Mouse (Mus musculus) brown adipose tissue, adult 24 weeks (tissue): ENCODE data around the gene Arl3. TPM values are rescaled to one million over a fixed set of nuclear protein-coding genes. Genes with fewer than 3 reads are reported as not detected.

Source experiments
- H3K27ac ChIP-seq: fragments of 200-500 bp; replicated peaks from 2 replicates; pipeline ENCODE4 v1.5.1; 2012; ENCODE audit warnings: low read depth, mild to moderate bottlenecking, low read length
- H3K4me1 ChIP-seq: fragments of 200-500 bp; 2 replicates; pipeline ENCODE4 v1.6.1; 2012; ENCODE audit warnings: low read length, mixed read lengths; ENCODE audit not compliant: control insufficient read depth, insufficient read depth, insufficient read length
- H3K4me3 ChIP-seq: fragments of 200-500 bp; 2 replicates; pipeline ENCODE4 v1.5.1; 2012; ENCODE audit warnings: low read depth, mild to moderate bottlenecking, low read length, moderate library complexity; ENCODE audit not compliant: insufficient read depth
- polyA plus RNA-seq: library from polyadenylated mRNA; stranded (reverse); fragments of >200 nt; gene quantifications from 2 replicates; pipeline ENCODE4 v1.2.4, GENCODE M21; 2012; ENCODE audit not compliant: missing spikeins, insufficient read depth, insufficient read length

Arl3 gene
- polyA plus RNA-seq, 1 experiment, result 58.1 TPM

DNA sequence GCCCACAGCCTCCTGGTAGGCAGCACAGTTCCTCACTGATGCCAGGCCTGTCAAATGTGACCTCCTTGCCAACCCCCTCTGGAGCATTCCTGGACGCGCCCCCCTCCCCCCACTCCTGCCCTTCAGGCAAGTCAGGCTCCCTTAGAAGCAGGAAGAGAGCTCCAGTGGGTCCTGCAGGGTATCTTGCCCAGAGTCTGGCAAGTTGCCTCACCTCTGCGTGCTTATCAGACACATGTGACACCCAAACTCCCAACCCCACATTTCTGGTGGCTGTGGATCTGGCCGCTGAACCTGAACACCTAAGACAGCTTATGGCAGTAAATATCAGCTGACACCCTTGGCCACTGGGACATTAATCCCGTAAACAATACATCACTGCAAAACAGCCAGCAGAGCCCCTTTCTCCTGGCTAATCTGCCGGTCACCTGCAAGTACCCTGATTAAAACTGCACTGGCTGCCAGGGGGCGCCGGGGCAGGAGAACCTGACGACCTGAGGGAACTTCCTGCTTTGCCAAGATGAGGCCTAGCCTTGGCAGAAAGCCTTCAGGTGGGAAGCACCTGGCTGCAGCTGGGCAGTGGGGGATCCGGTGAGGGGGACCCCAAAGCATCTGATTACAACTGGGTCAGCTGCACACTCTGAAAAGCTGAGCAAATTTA, 40.8 kb downstream of the Arl3 start:
- Histone ChIP-seq H3K27ac (no peak overlapping the region), H3K4me3 (no peak overlapping the region), H3K4me1 (peaks cover 10% of the 10 kb centered on the region)

DNA sequence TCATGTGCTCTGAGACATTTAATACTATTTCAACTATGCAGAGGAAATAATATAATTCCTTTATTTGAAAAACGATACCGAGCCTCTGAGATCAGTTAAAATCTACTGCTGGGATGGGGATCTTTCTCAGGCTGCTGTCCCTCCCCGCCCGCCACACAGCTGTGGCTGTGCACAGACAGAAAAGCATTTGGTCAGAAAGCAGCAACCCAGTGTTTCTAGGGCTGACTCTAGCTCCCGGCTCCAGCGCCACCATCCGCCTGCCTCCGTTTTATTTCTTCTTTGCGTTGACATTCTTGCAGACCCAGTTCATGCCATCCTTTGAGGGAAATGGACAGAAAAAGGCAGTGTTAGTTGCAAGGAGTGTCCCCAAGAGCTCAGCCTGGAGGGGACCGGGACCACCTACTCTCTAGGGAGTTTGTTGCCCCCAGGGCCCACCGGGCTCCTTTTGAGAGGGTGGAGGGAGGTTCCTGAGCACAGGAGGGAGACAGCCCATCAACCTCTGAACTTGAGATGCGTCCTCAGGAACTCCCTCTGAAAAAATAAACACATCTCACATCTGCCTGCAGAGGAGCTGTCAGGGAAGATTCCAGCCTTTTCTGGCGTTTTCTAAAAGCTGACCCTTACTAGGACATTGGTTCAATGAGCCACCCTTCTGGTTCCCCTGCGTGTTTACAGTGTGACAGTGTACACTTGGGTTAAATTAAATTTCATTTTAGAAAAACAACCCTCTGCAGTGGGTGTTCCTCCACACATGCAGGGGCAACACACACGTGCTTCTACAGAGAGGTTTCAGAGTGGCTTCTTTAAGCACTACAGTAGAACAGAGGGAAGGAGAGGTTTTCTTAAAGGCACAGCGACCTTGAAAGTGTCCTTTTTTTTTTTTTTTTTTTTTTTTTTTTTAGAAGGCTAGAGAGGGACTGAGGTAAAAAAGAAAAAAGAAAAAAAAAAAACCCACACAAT, 41.6 kb downstream of the Arl3 start:
- H3K27ac ChIP-seq, result no peak overlapping the region
- H3K4me1 ChIP-seq, result peaks cover 10% of the 10 kb centered on the region
- no peak overlapping the region for H3K4me3 ChIP-seq

DNA sequence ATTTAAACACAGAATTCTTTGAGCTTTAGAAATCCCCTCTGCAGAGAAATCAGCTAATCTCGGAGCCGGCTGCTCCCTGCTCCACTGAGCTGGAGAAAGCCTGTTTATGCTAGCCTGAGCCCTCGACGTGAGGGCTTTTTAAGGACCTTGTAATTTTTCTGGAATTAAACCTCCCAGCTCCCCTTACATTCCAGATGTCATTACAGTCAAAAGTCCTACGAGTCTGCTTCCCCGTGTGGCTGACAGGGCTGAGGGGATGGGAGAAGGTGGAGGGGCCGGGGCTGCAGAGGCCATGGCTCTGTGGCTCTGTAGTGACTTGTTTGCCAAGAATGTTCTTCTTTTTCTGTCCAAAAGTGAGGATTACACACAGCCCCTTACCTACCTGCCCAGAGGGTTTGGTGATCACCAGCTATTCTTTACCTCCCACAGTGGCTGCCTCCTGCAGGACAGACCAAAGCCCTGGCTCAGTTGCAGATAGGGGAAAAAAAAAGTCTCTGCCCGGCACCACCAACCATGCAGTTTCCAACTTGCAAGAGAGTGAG, 42.5 kb downstream of the Arl3 start:
- peaks cover 10% of the 10 kb centered on the region for H3K4me1 ChIP-seq
- H3K4me3 ChIP-seq, result no peak overlapping the region
- no peak overlapping the region for H3K27ac ChIP-seq

DNA sequence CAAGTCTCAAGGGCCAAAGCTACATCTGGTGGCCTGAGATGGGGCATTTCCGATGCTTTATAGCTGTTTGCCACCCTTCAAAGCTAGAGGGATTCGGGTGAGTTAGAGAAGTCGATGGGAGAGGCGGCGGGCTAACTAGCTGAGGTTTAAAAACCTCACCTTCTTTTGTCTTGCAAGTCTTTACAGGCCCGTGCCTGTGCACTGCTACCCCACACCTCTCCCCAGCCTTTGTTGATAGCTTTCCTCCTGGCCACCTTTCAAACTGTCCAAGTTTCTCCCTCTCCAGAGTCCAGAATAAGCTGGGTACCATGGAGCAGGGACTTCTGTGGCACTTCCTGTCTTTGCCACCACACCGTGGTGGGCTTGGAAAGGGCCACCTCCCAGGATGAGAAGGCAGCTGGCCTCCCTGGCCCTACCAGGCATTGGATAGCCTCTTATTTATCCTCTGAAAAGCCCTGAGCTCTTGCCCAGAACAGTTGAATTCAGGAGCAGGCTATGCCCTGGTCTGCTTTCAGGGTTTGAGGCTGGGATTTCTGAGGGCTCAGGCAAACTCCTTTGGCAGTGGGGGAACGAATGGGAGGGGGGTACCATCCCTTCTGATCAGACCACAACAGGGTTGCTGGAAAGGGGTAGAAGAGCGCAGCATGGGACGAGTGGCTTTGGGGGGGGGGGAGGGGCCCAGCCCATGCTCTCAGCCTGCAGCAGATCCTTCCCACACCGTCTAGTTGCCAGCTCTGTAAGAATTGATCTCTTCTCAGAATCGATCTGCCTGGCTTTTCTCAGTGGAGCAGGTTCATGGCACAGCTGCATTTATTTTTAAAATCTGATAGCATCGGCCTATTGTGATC, 43.2 kb downstream of the Arl3 start:
- Histone ChIP-seq H3K4me1 (peaks cover 13% of the 10 kb centered on the region), H3K27ac (no peak overlapping the region), H3K4me3 (no peak overlapping the region)

DNA sequence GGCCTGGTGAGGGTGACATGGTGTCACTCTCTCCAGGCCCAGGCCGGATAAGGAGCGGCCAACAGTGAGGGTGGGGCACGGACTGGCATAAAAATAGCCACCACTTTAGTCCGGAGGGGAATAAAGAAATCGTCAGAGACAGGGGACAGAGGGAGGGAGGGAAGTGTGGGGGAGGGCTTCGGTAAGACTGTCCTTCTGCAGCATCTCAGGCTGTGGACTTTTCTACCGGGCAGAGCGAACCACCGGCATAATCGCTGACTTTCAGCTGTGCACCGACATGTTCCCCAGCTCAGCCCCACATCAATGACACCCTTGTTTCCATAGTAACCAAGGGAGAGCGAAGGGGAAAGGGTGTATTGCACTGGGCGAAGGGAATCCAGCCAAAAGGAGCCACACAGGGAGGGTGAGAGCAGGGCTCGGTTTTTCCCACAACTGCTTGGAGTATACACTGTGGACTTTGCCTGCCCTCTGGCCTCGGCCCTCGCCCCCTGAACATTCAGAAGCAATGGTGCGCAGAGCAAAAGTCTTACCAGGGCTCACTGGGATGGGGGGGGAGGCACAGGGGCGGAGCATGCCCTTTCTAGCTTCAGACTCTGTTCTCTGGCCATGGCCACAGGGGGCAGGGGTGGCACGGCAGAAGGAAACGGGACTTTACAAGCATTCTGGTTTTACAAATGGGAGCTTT, 44.3 kb downstream of the Arl3 start:
- peak overlapping the region; percentile 36 for H3K4me3 ChIP-seq
- H3K27ac ChIP-seq, result 0 out of 2 replicates have a peak overlapping the region, but pooled peaks have one; percentile 1
- H3K4me1 ChIP-seq, result peaks cover 18% of the 10 kb centered on the region

DNA sequence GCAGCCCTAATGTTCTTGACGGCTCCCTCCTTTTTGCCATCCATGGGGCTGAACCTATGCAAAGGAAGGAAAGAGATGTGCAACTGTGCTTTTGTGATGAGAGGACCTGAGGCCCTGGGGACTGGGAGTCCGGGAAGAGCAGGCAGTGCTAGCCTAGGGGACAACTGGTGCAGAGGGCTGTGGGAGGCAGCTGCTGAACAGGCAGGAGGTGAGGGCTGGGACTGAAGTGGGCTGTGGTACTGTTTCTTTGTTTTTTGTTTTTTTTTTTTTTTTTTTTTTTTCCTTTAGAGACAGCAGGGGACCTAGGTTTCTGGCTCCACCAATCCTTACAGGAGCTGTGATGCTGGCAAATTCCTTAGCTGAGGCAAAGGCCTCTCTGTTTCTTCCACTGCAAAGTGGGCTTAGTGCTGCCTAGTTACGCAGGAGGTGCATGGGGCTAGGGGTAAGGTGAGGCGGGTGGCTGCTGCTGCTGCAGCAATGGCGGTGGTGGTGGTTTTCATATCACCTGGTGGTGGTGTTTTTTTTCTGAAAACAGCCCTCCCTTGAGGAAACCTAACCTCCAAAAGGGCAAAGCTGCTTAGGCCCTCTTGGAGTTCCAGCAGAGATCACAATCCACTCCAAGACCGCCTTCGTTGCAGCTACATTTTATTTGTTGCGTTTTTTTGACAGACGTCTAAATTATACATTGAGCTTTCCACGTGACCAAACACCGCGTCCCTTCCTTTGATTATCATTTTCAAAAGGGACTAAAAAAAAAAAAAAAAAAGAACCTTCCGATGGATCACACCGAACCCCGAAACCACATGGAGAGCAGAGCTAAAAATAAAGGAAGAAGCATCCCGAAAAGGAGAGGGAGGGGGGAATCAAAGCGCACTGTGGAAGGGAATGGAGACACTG, 45.1 kb downstream of the Arl3 start:
- Histone ChIP-seq H3K4me3 (peak overlapping the region; percentile 36), H3K4me1 (peaks cover 25% of the 10 kb centered on the region), H3K27ac (peak overlapping the region; percentile 16; the same call in 1 of the 2 replicates)

DNA sequence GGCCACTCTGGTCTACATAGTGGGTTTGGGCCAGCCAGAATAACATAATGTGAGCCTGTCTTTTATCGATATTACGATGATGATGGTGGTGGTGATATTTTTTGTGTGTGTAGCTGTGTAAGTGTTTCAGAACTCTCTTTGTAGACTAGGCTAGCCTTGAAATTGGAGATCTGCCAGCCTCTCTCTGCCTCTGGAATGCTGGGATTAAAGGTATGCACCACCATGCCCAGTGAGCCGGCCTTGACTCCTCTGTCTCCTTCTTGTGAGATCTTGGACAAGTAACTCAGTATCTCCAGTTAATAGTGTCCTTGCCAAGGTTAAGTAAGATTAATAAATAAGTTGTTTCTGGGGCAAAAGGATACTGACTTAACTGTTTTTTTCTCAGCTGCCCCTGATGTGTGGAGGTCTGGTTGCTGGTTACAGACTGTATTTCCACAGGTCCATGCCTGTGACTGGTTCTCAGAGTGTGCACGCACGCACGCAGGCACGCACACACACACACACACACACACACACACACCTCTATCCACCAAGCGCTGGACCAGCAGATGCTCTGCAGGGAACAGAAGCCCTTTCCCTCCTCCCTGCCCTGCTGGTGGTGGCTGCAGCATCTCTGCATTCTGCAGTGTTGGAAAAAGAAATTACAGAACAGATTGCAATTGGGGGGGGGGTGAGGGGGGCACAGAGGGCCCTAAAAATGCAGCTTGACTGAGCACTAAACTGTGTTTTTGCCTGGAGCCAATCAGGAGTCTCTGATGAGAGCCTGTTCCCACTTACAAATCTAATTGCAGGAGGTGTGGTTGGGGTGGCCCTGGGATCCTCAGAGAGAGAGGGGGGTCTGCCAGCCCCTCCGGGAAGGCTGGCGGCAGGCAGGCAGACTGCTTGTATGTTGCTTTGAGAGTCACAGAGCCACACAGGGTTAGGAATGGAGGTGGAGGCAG, 47.0 kb downstream of the Arl3 start:
- peaks cover 32% of the 10 kb centered on the region for H3K4me1 ChIP-seq

DNA sequence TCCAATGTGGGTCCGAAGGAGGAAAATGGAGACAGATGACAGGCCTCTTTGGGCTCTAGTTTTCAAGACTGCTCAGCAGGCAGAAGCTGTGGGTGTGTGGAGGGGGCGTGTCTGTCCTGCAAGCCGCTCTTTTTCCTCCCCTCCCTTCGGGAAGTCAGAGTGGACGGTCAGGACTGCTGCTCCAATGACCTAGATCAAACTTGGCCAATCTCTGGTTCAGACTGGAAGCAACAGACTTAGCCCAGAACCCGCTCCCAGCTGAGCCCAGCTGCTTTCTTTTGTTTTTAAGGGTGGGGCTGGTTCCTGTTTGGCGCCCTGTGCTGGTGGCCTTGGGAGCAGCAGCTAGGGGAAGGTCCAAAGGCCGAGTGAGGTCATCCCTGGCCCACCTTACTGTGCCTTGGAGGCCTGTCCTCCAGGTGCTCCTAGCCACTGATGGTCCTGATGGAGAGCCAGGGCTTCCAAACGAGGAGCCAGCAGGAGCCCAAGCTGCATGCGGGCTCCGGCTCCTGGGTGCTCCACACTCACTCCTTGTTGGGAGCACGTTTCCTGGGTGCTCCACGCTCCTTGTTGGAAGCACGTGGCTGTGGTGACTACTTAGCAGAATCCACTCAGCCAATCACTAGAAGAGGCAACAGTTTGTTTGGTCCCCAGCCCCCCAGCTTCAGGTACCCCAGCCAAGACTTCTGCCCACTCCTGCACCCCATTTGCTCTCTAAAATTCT, 48.2 kb downstream of the Arl3 start:
- peak overlapping the region; percentile 63 for H3K27ac ChIP-seq
- H3K4me3 ChIP-seq, result no peak overlapping the region
- H3K4me1 ChIP-seq, result peaks cover 32% of the 10 kb centered on the region

More for the DNA sequence above, 47.0 kb downstream of the Arl3 start:
- no peak overlapping the region for H3K27ac ChIP-seq
- H3K4me3 ChIP-seq, result no peak overlapping the region

DNA sequence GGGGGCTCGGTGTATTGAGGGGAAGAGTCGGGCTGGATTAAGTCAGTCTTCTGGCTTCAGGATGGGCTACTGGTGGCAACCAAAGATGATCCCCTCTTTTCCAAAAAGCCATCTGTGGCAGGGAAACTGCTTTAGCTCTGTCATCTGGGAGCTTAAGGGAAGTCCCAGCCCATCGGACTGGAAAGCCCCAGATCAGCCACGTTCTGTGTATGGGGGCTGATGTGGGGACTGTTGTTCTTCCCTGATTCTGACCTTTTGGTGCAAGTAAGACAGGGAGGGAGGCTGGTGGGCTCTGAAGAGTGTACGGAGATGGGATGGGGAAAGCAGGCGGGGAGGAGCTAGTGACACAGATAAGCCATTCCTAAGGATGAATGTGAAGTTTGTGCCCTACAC, 48.9 kb downstream of the Arl3 start:
- H3K27ac ChIP-seq, result peak overlapping the region; percentile 52
- peaks cover 30% of the 10 kb centered on the region for H3K4me1 ChIP-seq
- no peak overlapping the region for H3K4me3 ChIP-seq

DNA sequence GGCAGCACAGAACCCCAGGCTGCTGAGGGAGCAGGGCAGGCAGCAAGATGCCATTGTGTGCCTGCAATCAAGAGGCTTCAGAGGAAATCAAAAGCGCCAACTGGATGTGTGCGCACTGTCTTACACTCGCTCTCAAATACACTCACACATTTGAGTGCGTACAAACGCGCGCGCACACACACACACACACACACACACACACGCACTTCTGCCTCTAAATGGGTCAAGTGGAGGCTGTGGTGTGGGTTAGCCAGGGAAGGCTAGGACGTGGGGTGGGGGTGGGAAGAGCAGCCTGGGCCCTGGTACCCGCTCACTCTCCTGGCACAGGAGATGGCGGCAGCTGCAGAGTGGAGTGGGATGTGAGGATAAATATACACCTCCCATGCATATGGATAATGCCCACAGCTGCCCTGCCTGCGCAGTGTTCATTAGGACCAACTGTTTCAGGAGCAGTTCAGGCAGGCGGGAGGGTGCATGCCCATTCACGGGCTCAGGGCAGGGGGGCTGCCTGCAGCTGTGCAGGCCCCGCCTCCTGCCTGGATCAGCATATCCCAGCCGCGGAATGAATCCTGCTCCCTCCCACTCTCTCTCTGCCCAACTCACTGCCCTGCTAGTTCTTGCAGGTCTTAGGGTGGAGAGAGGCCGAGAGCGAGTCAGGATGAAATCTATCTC, 49.4 kb downstream of the Arl3 start:
- H3K27ac ChIP-seq, result peak overlapping the region; percentile 56
- peaks cover 31% of the 10 kb centered on the region for H3K4me1 ChIP-seq
- no peak overlapping the region for H3K4me3 ChIP-seq

DNA sequence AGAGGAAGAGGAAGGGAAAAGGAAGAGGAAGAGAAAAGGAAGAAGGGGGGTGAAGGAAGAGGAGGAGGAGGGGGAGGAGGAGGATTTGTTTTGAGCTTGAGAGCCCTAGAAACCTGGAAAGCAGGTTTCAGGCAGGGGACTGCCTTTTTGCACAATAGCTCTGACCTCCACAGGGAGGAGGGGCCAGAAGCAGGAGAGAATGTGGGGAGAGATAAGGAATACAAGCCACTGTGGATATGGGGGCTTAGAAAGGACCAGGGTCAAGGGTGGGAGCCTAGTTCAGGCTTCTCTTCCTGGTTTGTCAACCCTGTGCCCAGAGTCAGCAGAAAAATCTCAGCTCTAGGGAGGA, 49.9 kb downstream of the Arl3 start:
- Histone ChIP-seq H3K4me3 (no peak overlapping the region), H3K27ac (peak overlapping the region; percentile 56), H3K4me1 (peaks cover 31% of the 10 kb centered on the region)
